Mouse (Mus musculus): Measurements from ENCODE around the gene Rnf180.
A peak's percentile ranks its signal among the peaks of the same experiment; 100 is the strongest.
"Not testable (repeated sequence)": the region's sequence is repeated elsewhere in the genome, so short reads cannot be mapped to it uniquely, and the experiment has no call there.

Rnf180 gene

DNA sequence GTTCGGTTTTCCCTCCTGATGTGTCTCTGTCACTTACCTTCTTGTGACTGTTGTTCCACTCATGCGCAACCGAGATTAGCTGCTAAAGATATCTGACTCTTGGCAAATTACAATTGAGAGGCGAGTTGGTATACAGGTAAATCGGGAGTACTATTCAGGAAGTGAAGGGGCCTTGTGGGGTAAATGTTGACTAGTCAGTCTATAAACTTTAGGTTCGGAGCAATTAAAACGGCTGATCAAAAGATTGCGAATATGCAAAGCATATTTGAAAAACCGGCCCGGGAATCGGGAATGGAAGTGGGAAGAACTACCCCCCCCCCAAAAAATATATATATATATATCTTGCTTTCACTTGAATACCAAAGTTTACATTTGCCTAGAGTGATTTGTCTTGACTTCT, at the start of gene Rnf180:
Gene Rnf180 (minus strand): TSS at position 101 of the 400 bp plus-strand sequence.
- ATAC-seq (ENCODE audit: insufficient number of reproducible peaks, low FRiP score, low TSS enrichment), result no peak

DNA sequence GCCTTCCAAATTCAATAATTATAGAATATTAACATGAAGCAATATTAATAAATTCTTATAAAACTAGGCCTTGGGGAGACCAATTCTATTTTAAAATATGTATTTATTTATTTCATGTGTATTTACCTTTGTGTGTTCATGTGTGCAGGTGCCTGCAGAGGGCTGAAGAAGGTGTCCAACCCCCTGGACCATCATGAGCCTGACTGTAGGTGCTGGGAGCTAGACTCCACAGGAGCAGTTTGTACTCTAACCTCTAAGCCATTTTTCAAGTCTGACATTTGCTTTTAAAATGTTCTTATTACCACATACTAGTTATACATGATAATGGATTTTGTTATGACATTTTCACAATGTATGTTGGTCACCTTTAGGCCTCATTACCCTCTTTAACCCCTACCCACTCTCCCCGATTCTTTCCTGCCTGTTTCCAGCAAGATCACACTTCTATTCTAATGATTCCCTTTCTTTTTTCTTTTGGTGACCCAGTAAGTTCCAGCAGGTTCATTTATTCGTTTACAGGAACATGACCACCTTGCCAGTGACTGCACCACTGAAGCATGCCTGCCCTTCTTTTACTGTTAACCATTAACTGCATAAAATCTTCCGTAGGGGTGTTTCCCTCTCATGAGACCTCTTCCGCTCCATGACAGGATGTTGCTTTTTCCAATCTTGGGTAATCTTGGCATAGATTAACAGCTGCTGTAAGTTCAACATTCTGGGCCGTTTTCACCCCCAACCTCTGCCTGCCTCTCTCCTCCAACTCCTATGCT, 36.8 kb upstream of the Rnf180 start:
- no peak for ATAC-seq (ENCODE audit: insufficient number of reproducible peaks, low FRiP score, low TSS enrichment)

DNA sequence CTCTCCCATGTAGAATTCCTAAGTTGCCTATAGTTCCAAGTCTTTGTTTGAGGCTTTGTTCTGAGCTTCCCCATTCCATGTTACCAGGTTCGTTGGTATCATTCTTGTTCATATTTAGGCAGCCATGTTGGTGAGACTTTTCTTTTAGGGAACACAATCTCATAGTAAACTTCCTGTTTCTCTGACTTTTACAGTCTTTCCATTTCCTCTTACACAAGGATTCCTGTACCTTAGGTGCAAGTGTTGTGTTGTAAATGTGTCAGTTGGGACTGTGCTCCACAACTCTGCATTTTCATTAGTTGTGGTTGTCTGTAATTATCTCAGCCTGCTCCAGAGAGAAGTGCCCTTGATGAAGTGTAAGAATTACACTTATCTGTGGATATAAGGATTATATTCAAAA, 32.3 kb upstream of the Rnf180 start:
- ATAC-seq (ENCODE audit: insufficient number of reproducible peaks, low FRiP score, low TSS enrichment), result no peak

DNA sequence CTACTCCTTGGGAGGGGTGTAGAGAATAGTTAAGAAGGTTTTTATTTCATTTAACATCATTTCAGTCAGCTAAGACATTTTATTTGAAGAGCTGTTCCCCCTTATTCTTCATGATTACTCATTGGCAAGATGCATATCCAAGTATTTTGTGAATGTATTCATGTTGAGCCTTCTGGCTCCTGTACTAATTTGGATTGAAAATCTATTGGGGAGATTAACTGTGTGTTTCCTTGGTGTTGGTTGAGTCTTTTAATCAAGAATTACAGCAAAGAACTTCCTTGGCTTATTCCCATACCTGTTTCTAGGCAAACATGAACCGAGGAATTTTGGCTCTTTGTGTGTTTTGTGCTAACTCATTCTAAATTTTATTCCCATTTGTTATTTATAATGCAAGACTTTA, 22.3 kb upstream of the Rnf180 start:
- no peak for ATAC-seq (ENCODE audit: insufficient number of reproducible peaks, low FRiP score, low TSS enrichment)

DNA sequence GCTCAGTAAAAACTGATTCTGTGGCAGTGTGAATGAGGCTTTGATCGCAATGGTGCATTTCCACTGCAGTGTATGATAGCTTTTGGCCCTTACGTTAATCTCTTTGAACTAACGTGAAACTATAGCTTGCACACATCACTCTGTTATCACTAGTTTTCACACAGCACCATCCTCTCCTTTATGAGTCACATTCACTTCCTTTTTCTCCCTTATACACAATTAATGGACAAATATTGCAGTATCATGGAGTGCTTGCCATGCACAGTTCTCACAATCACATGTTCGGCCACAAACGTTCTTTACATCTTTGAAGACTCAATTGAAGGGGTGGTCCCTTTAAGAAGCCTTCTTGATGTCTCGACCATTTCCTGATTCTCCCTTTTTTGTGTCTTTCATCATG, 21.4 kb upstream of the Rnf180 start:
- ATAC-seq (ENCODE audit: insufficient number of reproducible peaks, low FRiP score, low TSS enrichment), result no peak

DNA sequence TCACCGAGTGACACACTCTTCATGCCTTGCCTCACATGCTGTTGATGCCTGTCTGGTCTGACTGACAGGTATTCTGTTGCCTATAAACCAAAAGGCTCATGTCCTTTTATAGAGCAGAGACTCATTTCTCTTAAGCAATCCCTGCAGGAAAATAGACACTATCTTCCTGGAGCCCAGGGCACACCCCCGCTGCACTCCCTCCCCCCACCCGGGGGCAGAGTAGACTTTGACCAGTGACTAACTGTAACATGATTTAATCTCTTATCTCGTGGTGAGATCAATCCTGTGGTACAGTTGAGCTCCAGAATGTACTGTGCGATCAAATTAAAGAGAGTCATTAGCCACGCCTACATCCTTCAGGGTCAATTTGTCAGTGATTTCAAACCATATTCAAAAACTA, 18.1 kb upstream of the Rnf180 start:
- no peak for ATAC-seq (ENCODE audit: insufficient number of reproducible peaks, low FRiP score, low TSS enrichment)

DNA sequence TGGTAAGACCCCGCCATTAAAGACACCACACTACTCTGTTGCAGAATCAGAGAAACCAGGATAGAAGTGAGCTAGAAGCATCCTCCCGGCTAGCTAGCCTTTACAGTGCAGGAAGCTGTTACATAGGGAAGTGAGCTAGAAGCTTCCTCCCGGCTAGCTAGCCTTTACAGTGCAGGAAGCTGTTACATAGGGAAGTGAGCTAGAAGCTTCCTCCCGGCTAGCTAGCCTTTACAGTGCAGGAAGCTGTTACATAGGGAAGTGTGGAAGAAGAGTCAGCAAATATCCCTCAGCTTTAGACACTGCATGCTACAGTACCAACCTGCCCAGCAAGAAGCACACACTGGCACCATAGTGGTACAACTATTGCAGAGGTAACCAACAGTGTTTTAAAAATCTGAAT, 15.9 kb upstream of the Rnf180 start:
- not testable (repeated sequence) for ATAC-seq (ENCODE audit: insufficient number of reproducible peaks, low FRiP score, low TSS enrichment)

DNA sequence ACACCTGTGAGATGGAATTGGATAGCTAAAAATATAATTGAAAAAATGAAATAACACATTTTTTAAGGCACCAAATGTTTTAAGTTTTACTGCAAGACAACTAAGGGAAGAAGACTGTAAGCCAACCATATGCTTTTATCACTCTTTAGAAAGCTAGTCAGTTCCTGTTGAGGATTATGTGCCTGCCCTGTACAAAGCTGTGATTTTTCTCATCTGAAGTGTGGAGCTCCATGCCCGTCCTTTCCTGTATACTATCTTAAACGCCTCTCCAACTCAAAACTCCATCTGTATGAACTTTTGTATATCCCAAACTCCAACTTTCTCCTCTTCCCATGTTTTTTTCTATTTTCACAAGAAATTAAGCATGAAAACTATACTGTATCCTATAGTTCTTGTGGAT, 10.9 kb upstream of the Rnf180 start:
- ATAC-seq (ENCODE audit: insufficient number of reproducible peaks, low FRiP score, low TSS enrichment), result no peak

DNA sequence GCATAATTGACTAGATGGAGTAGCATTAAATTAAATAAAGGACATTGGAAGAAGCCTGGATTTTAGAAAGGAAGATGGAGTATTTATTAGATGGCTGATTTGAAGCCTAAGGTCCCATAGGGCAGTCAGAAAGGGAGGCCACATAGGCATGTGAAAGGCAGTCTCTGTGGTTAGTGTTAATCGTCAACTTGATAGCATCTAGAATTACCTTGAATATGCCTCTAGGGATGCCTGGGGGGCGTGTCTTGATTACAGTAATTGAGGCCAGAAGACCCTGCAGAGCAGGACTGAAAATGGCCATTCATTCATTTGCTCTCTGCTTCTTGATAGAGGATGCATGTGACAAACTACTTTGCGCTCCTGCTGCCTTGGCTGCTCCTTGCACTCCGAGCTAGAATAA, 9.4 kb upstream of the Rnf180 start:
- no peak for ATAC-seq (ENCODE audit: insufficient number of reproducible peaks, low FRiP score, low TSS enrichment)

DNA sequence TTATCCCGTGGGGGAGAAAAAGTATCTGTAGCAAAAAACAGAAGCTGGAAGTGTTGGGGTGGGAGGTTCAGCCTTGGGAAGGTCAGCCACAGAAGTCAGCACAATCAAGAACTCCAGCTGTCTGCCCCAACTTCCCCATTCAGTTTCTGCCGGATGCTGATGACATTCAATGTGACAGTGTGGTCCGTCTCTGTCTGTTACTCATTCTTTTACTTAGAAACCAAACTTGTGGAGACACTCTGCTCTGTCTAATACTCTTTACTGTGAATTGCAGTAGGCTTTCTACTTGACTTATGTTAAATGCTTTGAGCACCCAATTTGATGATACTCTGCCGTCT, 5.4 kb upstream of the Rnf180 start:
- no peak for ATAC-seq (ENCODE audit: insufficient number of reproducible peaks, low FRiP score, low TSS enrichment)

DNA sequence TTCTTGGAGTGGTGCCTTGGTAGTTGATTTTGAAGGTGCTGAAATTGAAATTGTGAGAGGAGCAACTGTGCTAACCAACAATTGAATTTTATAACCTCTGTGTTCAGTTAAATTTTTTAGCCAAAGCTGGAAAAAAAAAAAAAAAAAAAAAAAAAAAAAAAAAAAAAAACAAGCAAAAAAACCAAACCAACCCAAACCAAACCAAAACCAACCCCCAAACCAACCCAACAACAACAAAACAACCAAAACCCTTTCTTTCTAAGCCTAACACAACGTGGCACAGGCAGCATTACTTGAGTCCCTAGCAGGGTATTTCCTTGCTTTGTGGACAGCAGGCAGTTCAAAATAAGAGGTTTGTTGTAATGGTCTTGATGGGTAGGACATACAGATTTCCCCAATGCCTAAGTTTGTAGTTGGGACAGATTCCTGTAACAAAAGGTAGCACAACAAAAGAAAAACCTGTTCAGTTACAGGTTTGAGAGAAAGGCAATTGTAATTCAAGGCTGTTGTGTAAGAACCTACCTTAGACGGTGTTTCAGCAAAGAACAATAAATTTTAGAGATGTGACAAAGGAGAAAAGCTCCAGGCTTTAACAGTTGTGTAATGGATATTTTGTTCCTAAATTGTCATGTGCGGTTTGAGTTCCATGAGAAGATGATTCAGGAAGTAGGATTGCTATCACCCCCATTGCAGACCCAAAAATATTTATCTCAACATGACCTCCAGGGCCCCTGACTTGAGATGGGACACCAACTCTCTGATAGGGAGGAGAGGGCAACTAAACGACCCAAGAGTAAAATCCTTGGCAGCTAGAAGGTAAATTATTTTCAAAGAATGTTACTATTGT, 4.8 kb upstream of the Rnf180 start:
- ATAC-seq (ENCODE audit: insufficient number of reproducible peaks, low FRiP score, low TSS enrichment), result no peak

DNA sequence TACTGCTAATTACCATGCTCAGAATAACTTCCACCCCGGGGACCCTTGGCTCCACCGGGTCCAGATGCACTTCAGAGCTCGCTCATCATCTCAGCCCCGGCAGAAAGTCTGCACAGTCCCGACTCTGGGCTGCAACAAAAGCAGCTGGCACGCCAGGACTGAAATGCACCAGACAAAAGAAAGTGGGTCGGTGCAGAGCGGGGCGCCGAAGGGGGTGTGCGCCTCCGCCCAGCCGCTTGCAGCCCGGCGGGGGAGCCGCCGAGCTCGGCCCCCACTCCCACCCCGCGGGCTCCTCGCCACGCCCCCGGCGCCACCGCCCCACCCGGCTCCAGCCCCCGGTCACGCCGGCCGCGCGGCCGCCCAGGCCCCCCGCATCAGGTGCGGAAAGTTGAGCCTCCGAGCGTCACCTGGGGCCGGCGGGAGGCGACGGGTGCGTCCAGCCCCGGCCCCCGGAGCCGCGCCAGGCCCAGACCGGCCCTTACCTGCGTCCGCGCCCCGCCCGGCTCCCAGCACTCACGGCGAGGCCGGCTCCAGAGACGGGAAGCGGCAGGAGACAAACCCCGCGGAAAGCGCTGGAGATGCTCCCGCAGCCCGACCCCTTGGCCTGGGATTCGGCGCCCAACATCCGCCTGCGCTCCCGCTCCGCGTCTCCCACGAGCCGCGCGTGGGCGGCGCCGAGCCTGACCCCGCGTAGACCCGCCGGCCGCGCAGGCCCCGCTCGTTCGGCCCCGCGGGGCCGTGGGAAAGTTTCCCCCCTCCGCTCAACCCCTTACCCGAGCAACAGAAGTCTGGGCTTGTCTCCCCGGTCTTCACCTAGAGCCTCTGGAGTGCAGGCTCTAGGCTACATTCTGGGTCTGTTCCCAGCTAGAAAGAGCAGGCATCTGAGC, 591 bp downstream of the Rnf180 start:
- ATAC-seq (ENCODE audit: insufficient number of reproducible peaks, low FRiP score, low TSS enrichment), result peak; percentile 75

DNA sequence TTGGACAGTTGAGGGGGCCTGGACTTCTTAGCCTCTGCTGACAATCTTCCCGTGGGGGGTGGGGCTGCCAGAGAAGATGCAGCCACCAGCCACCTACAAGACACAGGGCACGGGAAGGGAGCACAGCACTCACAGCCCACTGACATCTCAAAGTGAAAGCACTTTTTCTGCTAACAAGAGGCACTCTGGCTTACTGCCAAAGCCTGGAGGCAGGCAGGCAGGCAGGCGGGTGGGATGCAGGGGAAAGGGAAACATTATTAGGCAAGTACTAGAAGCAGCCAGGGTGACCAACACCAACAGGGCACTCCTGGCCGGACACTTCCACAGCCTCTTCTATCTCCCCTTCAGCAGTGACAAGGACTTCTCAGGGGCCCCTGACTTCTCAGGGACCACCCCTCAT, 2.8 kb downstream of the Rnf180 start:
- 0 out of 2 replicates have a peak, but pooled peaks have one; percentile 10 for ATAC-seq (ENCODE audit: insufficient number of reproducible peaks, low FRiP score, low TSS enrichment)

DNA sequence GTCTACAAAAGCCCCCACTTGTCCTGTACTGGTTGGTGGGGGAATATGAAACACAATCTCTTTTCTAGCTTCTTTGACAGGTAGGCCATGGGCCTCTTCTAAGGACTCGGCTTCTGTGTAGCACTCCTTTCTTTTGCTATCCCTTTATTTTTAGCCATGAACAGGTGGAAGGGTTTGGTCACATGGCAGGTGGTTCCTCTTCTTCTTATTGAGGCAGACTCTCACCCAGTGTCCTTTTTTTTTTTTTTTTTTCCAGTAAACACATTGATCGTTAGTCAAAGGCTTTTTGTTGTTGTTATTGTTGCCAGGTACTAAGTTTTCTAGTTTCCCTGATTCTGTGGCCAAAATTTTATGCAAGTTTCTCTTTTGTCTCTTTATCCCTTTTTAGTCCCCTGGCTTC, 4.0 kb downstream of the Rnf180 start:
- ATAC-seq (ENCODE audit: insufficient number of reproducible peaks, low FRiP score, low TSS enrichment), result no peak

DNA sequence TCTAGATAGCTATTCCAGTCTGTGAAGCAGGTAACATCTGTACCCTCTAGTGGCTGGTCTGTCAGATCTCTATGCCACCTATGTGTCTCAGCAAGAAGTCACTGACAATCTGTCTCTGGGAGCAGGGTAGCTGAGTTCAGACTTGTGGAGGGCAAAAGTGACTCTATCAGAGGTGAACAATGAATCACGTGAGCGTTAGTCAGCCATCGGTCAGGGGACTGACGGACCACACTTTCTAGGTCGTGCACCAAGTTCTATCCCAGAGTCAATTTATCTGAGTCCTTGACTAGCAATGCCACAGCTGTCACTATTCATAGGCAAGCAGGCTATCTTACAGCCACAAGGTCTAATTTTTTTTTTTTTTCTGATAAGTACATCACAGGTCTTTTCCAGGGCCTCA, 4.6 kb downstream of the Rnf180 start:
- ATAC-seq (ENCODE audit: insufficient number of reproducible peaks, low FRiP score, low TSS enrichment), result no peak

DNA sequence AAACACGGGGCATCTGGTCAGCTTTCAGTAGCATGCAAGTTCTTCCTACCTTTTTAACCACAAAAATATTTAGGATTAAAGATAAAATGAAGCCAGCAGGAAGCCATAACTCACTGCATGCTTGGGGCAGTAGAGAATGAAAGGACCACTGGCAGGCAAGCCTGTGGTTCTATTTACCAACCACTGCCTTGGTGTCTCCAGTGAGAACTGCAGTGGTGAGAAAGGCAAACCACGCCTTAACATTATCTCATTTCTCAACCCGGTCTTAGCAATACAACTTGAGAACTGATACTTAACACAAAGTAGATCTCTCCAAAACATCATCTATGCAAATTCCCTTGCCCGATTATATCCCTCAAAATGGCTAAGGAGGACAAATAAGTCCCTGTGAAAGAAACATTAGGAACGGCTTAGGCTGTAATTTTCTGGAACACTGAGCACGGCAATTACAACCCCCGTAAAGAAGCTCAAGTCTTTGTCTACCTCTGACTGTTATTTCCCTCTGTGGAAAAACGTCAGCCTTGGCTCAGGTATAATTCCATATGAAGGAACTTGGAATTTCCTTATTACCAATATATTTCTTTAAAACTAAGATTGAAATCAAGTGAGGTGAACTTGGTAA, 15.1 kb downstream of the Rnf180 start:
- no peak for ATAC-seq (ENCODE audit: insufficient number of reproducible peaks, low FRiP score, low TSS enrichment)

DNA sequence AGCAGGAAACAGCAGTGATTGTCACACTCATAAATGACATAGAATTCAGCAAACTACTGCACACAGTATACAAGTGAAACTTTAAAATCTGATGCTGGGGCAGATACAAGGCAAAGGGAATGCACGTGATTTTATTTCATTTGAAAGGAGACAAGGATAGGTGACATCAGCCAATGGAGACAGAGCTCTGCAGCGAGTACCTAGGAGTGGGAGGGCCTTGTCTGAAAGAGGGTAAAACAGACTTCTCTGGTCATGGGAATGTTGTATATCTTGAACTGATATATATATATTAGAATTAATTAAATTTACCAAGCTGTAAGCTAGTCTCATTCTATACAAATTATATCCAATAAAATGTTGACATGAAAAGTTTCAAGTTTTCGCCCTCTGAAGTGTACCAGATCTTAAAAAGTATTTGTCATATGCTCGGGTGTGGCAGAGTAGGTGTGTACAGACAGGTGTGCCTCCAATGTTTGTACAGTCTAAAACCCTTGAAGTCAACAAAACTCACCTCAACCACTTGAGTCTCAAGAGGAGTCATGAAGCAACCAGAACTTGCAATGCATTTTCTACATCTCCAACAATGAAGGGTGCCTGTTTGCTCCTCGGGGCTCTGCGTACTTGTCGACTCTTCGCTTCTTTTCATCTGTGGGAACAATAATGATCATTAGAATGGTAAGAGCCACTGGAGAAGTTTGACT, 24.1 kb downstream of the Rnf180 start:
- ATAC-seq (ENCODE audit: insufficient number of reproducible peaks, low FRiP score, low TSS enrichment), result no peak

DNA sequence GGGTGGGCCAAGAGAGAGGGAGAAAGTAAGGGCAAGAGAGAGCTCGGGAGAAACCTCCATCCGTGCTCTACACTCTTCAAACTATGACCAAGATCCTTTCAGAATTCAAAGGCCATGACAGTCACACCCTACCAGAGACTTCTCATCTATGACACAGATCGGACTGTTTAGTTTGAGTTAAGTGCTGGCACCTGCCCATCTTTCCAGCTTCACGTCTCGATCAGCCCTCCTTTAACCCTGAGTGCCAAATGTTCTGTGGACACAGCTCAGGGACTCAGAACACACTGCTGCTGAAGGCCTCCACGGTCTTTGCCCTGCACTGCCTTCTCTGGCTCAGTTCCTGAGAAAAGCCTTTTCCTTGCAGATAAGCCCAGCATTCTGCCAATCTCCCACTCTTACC, 27.2 kb downstream of the Rnf180 start:
- ATAC-seq (ENCODE audit: insufficient number of reproducible peaks, low FRiP score, low TSS enrichment), result peak; percentile 36; the same call in 1 of the 2 replicates

DNA sequence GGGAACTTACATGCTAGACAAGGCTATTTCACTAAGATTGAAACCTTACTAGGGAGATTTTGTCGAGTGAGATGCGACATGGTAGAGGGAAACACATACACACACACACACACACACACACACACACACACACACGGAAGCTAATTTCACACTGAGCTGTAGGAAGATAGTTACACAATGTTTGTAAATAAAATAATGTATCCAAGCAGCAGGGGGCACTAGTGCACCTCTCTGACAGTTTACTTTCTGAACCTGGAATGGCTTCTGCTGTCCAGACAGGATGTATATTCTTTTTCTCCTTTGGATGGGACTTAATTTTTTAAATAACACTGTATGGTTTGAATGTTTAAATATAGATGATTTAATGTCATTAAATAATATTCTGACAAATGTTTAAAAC, 27.9 kb downstream of the Rnf180 start:
- peak; percentile 40; the same call in 1 of the 2 replicates for ATAC-seq (ENCODE audit: insufficient number of reproducible peaks, low FRiP score, low TSS enrichment)

Data from cerebellum, adult (tissue).